Mouse (Mus musculus): ENCODE results near the gene Bola3.

DNA sequence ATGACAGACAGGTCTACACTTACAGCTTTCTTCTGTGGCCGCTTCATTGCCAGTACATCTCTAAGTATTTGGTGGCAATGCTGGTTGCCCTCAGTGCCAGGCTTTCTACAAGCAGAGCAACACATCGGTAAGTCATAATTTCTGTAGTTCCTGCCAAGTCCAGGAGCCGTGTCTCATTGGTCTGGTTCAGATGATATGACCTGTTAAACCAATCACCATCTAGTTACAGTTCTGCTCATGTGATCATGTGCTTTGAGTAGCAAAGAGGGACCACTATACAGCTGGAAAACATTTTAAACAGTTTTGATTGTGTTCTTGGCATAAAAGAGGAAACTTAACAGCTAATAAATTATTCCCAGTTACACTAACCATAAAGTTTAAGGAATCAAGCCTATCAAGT, 1.0 kb upstream of the Bola3 start:
- TF ChIP-seq CTCF (IDR thresholded peaks at IDR 0.05) (no peak), EP300 (IDR thresholded peaks at IDR 0.05) (no peak)
